Mouse (Mus musculus): Measurements from ENCODE around the gene Dffa.

DNA sequence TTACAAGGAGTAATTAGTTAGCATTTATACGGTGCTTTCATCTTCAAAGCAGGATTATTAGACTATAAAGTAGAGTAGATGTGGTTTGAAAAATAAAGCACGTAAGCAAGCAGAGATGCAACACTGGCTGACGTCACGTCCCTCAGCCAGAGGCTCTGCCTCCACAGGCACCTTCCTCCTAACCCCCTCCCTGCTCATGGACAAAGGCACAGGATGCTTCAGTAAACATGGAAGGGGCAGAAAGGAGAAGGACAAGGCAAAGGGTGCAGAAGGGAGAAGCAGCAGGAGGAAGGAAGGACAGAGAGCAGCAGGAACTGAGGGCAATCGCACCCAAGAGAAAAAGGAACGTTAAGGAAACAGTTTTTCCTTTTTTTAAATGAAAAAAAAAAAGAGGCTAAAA lies 48.1 kb upstream of the Dffa start:
- no peak for TF ChIP-seq CTCF (IDR thresholded peaks at IDR 0.05; ENCODE audit: low read depth, low read length)
- no peak for TF ChIP-seq POLR2A (IDR thresholded peaks at IDR 0.05; ENCODE audit: insufficient read depth, low read length)
- no peak for TF ChIP-seq EP300 (IDR thresholded peaks at IDR 0.05; ENCODE audit: insufficient read depth, low read depth, low read length)
